Mouse (Mus musculus): ENCODE data around the gene Tob2. TPM values are rescaled to one million over a fixed set of nuclear protein-coding genes. Genes with fewer than 3 reads are reported as not detected.

Gene Tob2
- polyA plus RNA-seq, 1 experiment from 2014 or later, result 9.9 TPM

GRCm38 (mm10) chr15:81838554-81839235, 19.9 kb downstream of the Tob2 start:
- Histone ChIP-seq H3K9ac (ENCODE audit: low read depth, low read length) (no peak overlapping the region), H3K27me3 (ENCODE audit: control insufficient read depth, insufficient read depth, low read length) (no peaks in the 10 kb centered on the region), H3K9me3 (replicated peaks; ENCODE audit: control insufficient read depth, low read length) (no peaks in the 10 kb centered on the region), H3K4me2 (no peak overlapping the region), H3K4me3 (ENCODE audit: low read depth, low read length) (no peak overlapping the region), H3K36me3 (ENCODE audit: control insufficient read depth, insufficient read depth, low read length) (no peaks in the 10 kb centered on the region), H3K27ac (ENCODE audit: low read depth, low read length) (no peak overlapping the region), H3K4me1 (ENCODE audit: control insufficient read depth, insufficient read depth, low read length) (peaks cover 9% of the 10 kb centered on the region; the same call in 1 of the 2 replicates)
- 70% methylated on average over 14 of the region's 14 CpGs for WGBS (ENCODE audit: insufficient replicate concordance)
- no peak for ATAC-seq (replicated peaks; ENCODE audit: insufficient number of reproducible peaks, low FRiP score, low TSS enrichment)

- H3K4me1 ChIP-seq (ENCODE audit: control insufficient read depth, insufficient read depth, low read length), result peaks cover 9% of the 10 kb centered on the region; the same call in 1 of the 2 replicates
These were observed 21.4 kb downstream of the Tob2 start for GRCm38 (mm10) chr15:81836966-81837920.

GRCm38 (mm10) chr15:81836124-81836821, 22.3 kb downstream of the Tob2 start:
- H3K4me1 ChIP-seq (ENCODE audit: control insufficient read depth, insufficient read depth, low read length), result peaks cover 9% of the 10 kb centered on the region; the same call in 1 of the 2 replicates
- 3% methylated on average over 33 of the region's 33 CpGs for WGBS (ENCODE audit: insufficient replicate concordance)
- peak overlapping the region; percentile 64 for H3K4me2 ChIP-seq
- peak overlapping the region; percentile 30; the same call in 1 of the 2 replicates for H3K9ac ChIP-seq (ENCODE audit: low read depth, low read length)
- H3K36me3 ChIP-seq (ENCODE audit: control insufficient read depth, insufficient read depth, low read length), result no peaks in the 10 kb centered on the region
- peak overlapping the region; percentile 28 for H3K4me3 ChIP-seq (ENCODE audit: low read depth, low read length)
- H3K27me3 ChIP-seq (ENCODE audit: control insufficient read depth, insufficient read depth, low read length), result no peaks in the 10 kb centered on the region
- ATAC-seq (replicated peaks; ENCODE audit: insufficient number of reproducible peaks, low FRiP score, low TSS enrichment), result peak; percentile 79
- no peaks in the 10 kb centered on the region for H3K9me3 ChIP-seq (replicated peaks; ENCODE audit: control insufficient read depth, low read length)
- 0 out of 2 replicates have a peak overlapping the region, but pooled peaks have one; percentile 38 for H3K27ac ChIP-seq (ENCODE audit: low read depth, low read length)

More at GRCm38 (mm10) chr15:81836966-81837920, 21.4 kb downstream of the Tob2 start:
- H3K4me2 ChIP-seq, result peak overlapping the region; percentile 64
- ATAC-seq (replicated peaks; ENCODE audit: insufficient number of reproducible peaks, low FRiP score, low TSS enrichment), result no peak
- H3K4me3 ChIP-seq (ENCODE audit: low read depth, low read length), result peak overlapping the region; percentile 28
- 0 out of 2 replicates have a peak overlapping the region, but pooled peaks have one; percentile 38 for H3K27ac ChIP-seq (ENCODE audit: low read depth, low read length)
- WGBS (ENCODE audit: insufficient replicate concordance), result 54% methylated on average over 7 of the region's 7 CpGs
- no peaks in the 10 kb centered on the region for H3K27me3 ChIP-seq (ENCODE audit: control insufficient read depth, insufficient read depth, low read length)
- no peaks in the 10 kb centered on the region for H3K9me3 ChIP-seq (replicated peaks; ENCODE audit: control insufficient read depth, low read length)
- no peak overlapping the region for H3K9ac ChIP-seq (ENCODE audit: low read depth, low read length)
- H3K36me3 ChIP-seq (ENCODE audit: control insufficient read depth, insufficient read depth, low read length), result no peaks in the 10 kb centered on the region

GRCm38 (mm10) chr15:81835007-81835880, 23.4 kb downstream of the Tob2 start:
- H3K4me2 ChIP-seq, result peak overlapping the region; percentile 64; the same call in 1 of the 2 replicates
- no peaks in the 10 kb centered on the region for H3K9me3 ChIP-seq (replicated peaks; ENCODE audit: control insufficient read depth, low read length)
- WGBS (ENCODE audit: insufficient replicate concordance), result 68% methylated on average over 10 of the region's 10 CpGs
- no peak overlapping the region for H3K27ac ChIP-seq (ENCODE audit: low read depth, low read length)
- ATAC-seq (replicated peaks; ENCODE audit: insufficient number of reproducible peaks, low FRiP score, low TSS enrichment), result no peak
- no peaks in the 10 kb centered on the region for H3K27me3 ChIP-seq (ENCODE audit: control insufficient read depth, insufficient read depth, low read length)
- no peak overlapping the region; the same call in 1 of the 2 replicates for H3K9ac ChIP-seq (ENCODE audit: low read depth, low read length)
- no peak overlapping the region; the same call in 1 of the 2 replicates for H3K4me3 ChIP-seq (ENCODE audit: low read depth, low read length)
- H3K4me1 ChIP-seq (ENCODE audit: control insufficient read depth, insufficient read depth, low read length), result peaks cover 9% of the 10 kb centered on the region; the same call in 1 of the 2 replicates
- H3K36me3 ChIP-seq (ENCODE audit: control insufficient read depth, insufficient read depth, low read length), result no peaks in the 10 kb centered on the region

- Histone ChIP-seq H3K27ac (ENCODE audit: low read depth, low read length) (no peak overlapping the region), H3K9ac (ENCODE audit: low read depth, low read length) (no peak overlapping the region), H3K36me3 (ENCODE audit: control insufficient read depth, insufficient read depth, low read length) (no peaks in the 10 kb centered on the region), H3K9me3 (replicated peaks; ENCODE audit: control insufficient read depth, low read length) (no peaks in the 10 kb centered on the region), H3K27me3 (ENCODE audit: control insufficient read depth, insufficient read depth, low read length) (no peaks in the 10 kb centered on the region), H3K4me1 (ENCODE audit: control insufficient read depth, insufficient read depth, low read length) (peaks cover 9% of the 10 kb centered on the region; the same call in 1 of the 2 replicates), H3K4me2 (no peak overlapping the region), H3K4me3 (ENCODE audit: low read depth, low read length) (no peak overlapping the region)
- no peak for ATAC-seq (replicated peaks; ENCODE audit: insufficient number of reproducible peaks, low FRiP score, low TSS enrichment)
- WGBS (ENCODE audit: insufficient replicate concordance), result 38% methylated on average over 3 of the region's 3 CpGs
These were observed 24.3 kb downstream of the Tob2 start for GRCm38 (mm10) chr15:81834171-81834841.

GRCm38 (mm10) chr15:81833481-81833880, 25.1 kb downstream of the Tob2 start:
- no peak overlapping the region for H3K27ac ChIP-seq (ENCODE audit: low read depth, low read length)
- H3K36me3 ChIP-seq (ENCODE audit: control insufficient read depth, insufficient read depth, low read length), result no peaks in the 10 kb centered on the region
- WGBS (ENCODE audit: insufficient replicate concordance), result 69% methylated on average over 4 of the region's 4 CpGs
- no peak overlapping the region for H3K9ac ChIP-seq (ENCODE audit: low read depth, low read length)
- H3K4me2 ChIP-seq, result no peak overlapping the region
- no peak for ATAC-seq (replicated peaks; ENCODE audit: insufficient number of reproducible peaks, low FRiP score, low TSS enrichment)
- H3K4me1 ChIP-seq (ENCODE audit: control insufficient read depth, insufficient read depth, low read length), result peaks cover 9% of the 10 kb centered on the region; the same call in 1 of the 2 replicates
- H3K9me3 ChIP-seq (replicated peaks; ENCODE audit: control insufficient read depth, low read length), result no peaks in the 10 kb centered on the region
- H3K27me3 ChIP-seq (ENCODE audit: control insufficient read depth, insufficient read depth, low read length), result no peaks in the 10 kb centered on the region
- no peak overlapping the region for H3K4me3 ChIP-seq (ENCODE audit: low read depth, low read length)

GRCm38 (mm10) chr15:81832219-81832618, 26.4 kb downstream of the Tob2 start:
- no peak overlapping the region for H3K4me3 ChIP-seq (ENCODE audit: low read depth, low read length)
- no peak overlapping the region for H3K4me2 ChIP-seq
- no peaks in the 10 kb centered on the region for H3K36me3 ChIP-seq (ENCODE audit: control insufficient read depth, insufficient read depth, low read length)
- H3K4me1 ChIP-seq (ENCODE audit: control insufficient read depth, insufficient read depth, low read length), result peaks cover 9% of the 10 kb centered on the region; the same call in 1 of the 2 replicates
- H3K27ac ChIP-seq (ENCODE audit: low read depth, low read length), result no peak overlapping the region
- no peak overlapping the region for H3K9ac ChIP-seq (ENCODE audit: low read depth, low read length)
- H3K27me3 ChIP-seq (ENCODE audit: control insufficient read depth, insufficient read depth, low read length), result no peaks in the 10 kb centered on the region
- ATAC-seq (replicated peaks; ENCODE audit: insufficient number of reproducible peaks, low FRiP score, low TSS enrichment), result no peak
- no peaks in the 10 kb centered on the region for H3K9me3 ChIP-seq (replicated peaks; ENCODE audit: control insufficient read depth, low read length)
- WGBS (ENCODE audit: insufficient replicate concordance), result 81% methylated on average over 3 of the region's 3 CpGs
